Mouse (Mus musculus): Measurements from ENCODE around the gene Tenm2. TPM values are rescaled to one million over a fixed set of nuclear protein-coding genes. Genes with fewer than 3 reads are reported as not detected.
A peak's percentile ranks its signal among the peaks of the same experiment; 100 is the strongest.

Gene Tenm2
- polyA plus RNA-seq, 1 experiment from 2014 or later: 1.5 TPM

GRCm38 (mm10) chr11:36250111-36250510 lies 985.7 kb downstream of the Tenm2 start:
- 67% methylated on average over 7 of the region's 7 CpGs for WGBS
- H3K4me2 ChIP-seq (ENCODE audit: low read depth, low read length): no peak overlapping the region
- ATAC-seq (replicated peaks; ENCODE audit: insufficient number of reproducible peaks, low FRiP score, low TSS enrichment, low read depth) (no peak), DNase-seq (ENCODE audit: low spot score) (no peak)
- no peak overlapping the region for H3K9ac ChIP-seq (replicated peaks; ENCODE audit: low read length)
- no peak overlapping the region for H3K4me3 ChIP-seq (ENCODE audit: low read depth, low read length)
- no peaks in the 10 kb centered on the region for H3K27me3 ChIP-seq (ENCODE audit: control insufficient read depth, insufficient read depth, low read length)
- no peak overlapping the region for H3K27ac ChIP-seq (replicated peaks; ENCODE audit: low read depth, low read length)
- H3K4me1 ChIP-seq (ENCODE audit: control insufficient read depth, insufficient read depth, low read length): no peaks in the 10 kb centered on the region
- H3K9me3 ChIP-seq (replicated peaks; ENCODE audit: control insufficient read depth, low read length): no peaks in the 10 kb centered on the region
- no peaks in the 10 kb centered on the region for H3K36me3 ChIP-seq (replicated peaks; ENCODE audit: control insufficient read depth, insufficient read depth, low read depth, low read length)

GRCm38 (mm10) chr11:36246152-36246551 lies 989.6 kb downstream of the Tenm2 start:
- 90% methylated on average over 3 of the region's 3 CpGs for WGBS
- ATAC-seq (replicated peaks; ENCODE audit: insufficient number of reproducible peaks, low FRiP score, low TSS enrichment, low read depth): no peak

GRCm38 (mm10) chr11:36244491-36244882 lies 991.3 kb downstream of the Tenm2 start:
- WGBS: 92% methylated on average over 11 of the region's 11 CpGs
- ATAC-seq (replicated peaks; ENCODE audit: insufficient number of reproducible peaks, low FRiP score, low TSS enrichment, low read depth): no peak
- no peaks in the 10 kb centered on the region for H3K9me3 ChIP-seq (replicated peaks; ENCODE audit: control insufficient read depth, low read length)

More at GRCm38 (mm10) chr11:36246152-36246551, 989.6 kb downstream of the Tenm2 start:
- Histone ChIP-seq H3K4me1 (ENCODE audit: control insufficient read depth, insufficient read depth, low read length) (no peaks in the 10 kb centered on the region), H3K9ac (replicated peaks; ENCODE audit: low read length) (no peak overlapping the region), H3K36me3 (replicated peaks; ENCODE audit: control insufficient read depth, insufficient read depth, low read depth, low read length) (no peaks in the 10 kb centered on the region), H3K4me2 (ENCODE audit: low read depth, low read length) (no peak overlapping the region), H3K27me3 (ENCODE audit: control insufficient read depth, insufficient read depth, low read length) (no peaks in the 10 kb centered on the region), H3K9me3 (replicated peaks; ENCODE audit: control insufficient read depth, low read length) (no peaks in the 10 kb centered on the region), H3K4me3 (ENCODE audit: low read depth, low read length) (no peak overlapping the region), H3K27ac (replicated peaks; ENCODE audit: low read depth, low read length) (no peak overlapping the region)
- no peak for DNase-seq (ENCODE audit: low spot score)

GRCm38 (mm10) chr11:36243747-36244490 lies 991.8 kb downstream of the Tenm2 start:
- H3K4me1 ChIP-seq (ENCODE audit: control insufficient read depth, insufficient read depth, low read length): no peaks in the 10 kb centered on the region
- whole genome bisulfite sequencing: 55% methylated on average over 18 of the region's 18 CpGs
- no peak overlapping the region for H3K27ac ChIP-seq (replicated peaks; ENCODE audit: low read depth, low read length)
- DNase-seq (ENCODE audit: low spot score) (peak; percentile 28), ATAC-seq (replicated peaks; ENCODE audit: insufficient number of reproducible peaks, low FRiP score, low TSS enrichment, low read depth) (no peak)
- H3K4me3 ChIP-seq (ENCODE audit: low read depth, low read length): no peak overlapping the region
- no peak overlapping the region for H3K9ac ChIP-seq (replicated peaks; ENCODE audit: low read length)
- H3K4me2 ChIP-seq (ENCODE audit: low read depth, low read length): no peak overlapping the region; the same call in 1 of the 2 replicates
- H3K27me3 ChIP-seq (ENCODE audit: control insufficient read depth, insufficient read depth, low read length): no peaks in the 10 kb centered on the region
- no peaks in the 10 kb centered on the region for H3K36me3 ChIP-seq (replicated peaks; ENCODE audit: control insufficient read depth, insufficient read depth, low read depth, low read length)
- no peaks in the 10 kb centered on the region for H3K9me3 ChIP-seq (replicated peaks; ENCODE audit: control insufficient read depth, low read length)

More at GRCm38 (mm10) chr11:36244491-36244882, 991.3 kb downstream of the Tenm2 start:
- Histone ChIP-seq H3K36me3 (replicated peaks; ENCODE audit: control insufficient read depth, insufficient read depth, low read depth, low read length) (no peaks in the 10 kb centered on the region), H3K4me3 (ENCODE audit: low read depth, low read length) (no peak overlapping the region), H3K4me1 (ENCODE audit: control insufficient read depth, insufficient read depth, low read length) (no peaks in the 10 kb centered on the region), H3K27ac (replicated peaks; ENCODE audit: low read depth, low read length) (no peak overlapping the region), H3K27me3 (ENCODE audit: control insufficient read depth, insufficient read depth, low read length) (no peaks in the 10 kb centered on the region), H3K9ac (replicated peaks; ENCODE audit: low read length) (no peak overlapping the region), H3K4me2 (ENCODE audit: low read depth, low read length) (no peak overlapping the region)
- no peak for DNase-seq (ENCODE audit: low spot score)

GRCm38 (mm10) chr11:36238890-36239289 lies 996.9 kb downstream of the Tenm2 start:
- Histone ChIP-seq H3K27ac (replicated peaks; ENCODE audit: low read depth, low read length) (no peak overlapping the region), H3K4me3 (ENCODE audit: low read depth, low read length) (no peak overlapping the region), H3K9ac (replicated peaks; ENCODE audit: low read length) (no peak overlapping the region), H3K9me3 (replicated peaks; ENCODE audit: control insufficient read depth, low read length) (no peaks in the 10 kb centered on the region), H3K27me3 (ENCODE audit: control insufficient read depth, insufficient read depth, low read length) (no peaks in the 10 kb centered on the region), H3K36me3 (replicated peaks; ENCODE audit: control insufficient read depth, insufficient read depth, low read depth, low read length) (no peaks in the 10 kb centered on the region), H3K4me2 (ENCODE audit: low read depth, low read length) (no peak overlapping the region), H3K4me1 (ENCODE audit: control insufficient read depth, insufficient read depth, low read length) (no peaks in the 10 kb centered on the region)
- DNase-seq (ENCODE audit: low spot score): no peak
- ATAC-seq (replicated peaks; ENCODE audit: insufficient number of reproducible peaks, low FRiP score, low TSS enrichment, low read depth): no peak
- 84% methylated on average over 9 of the region's 9 CpGs for WGBS

- Histone ChIP-seq H3K9ac (replicated peaks; ENCODE audit: low read length) (no peak overlapping the region), H3K9me3 (replicated peaks; ENCODE audit: control insufficient read depth, low read length) (no peaks in the 10 kb centered on the region), H3K36me3 (replicated peaks; ENCODE audit: control insufficient read depth, insufficient read depth, low read depth, low read length) (no peaks in the 10 kb centered on the region), H3K4me3 (ENCODE audit: low read depth, low read length) (no peak overlapping the region), H3K4me1 (ENCODE audit: control insufficient read depth, insufficient read depth, low read length) (no peaks in the 10 kb centered on the region), H3K4me2 (ENCODE audit: low read depth, low read length) (no peak overlapping the region), H3K27me3 (ENCODE audit: control insufficient read depth, insufficient read depth, low read length) (no peaks in the 10 kb centered on the region), H3K27ac (replicated peaks; ENCODE audit: low read depth, low read length) (no peak overlapping the region)
- ATAC-seq (replicated peaks; ENCODE audit: insufficient number of reproducible peaks, low FRiP score, low TSS enrichment, low read depth): no peak
- no peak for DNase-seq (ENCODE audit: low spot score)
- 84% methylated on average over 11 of the region's 11 CpGs for WGBS
These were observed 1007.1 kb downstream of the Tenm2 start for GRCm38 (mm10) chr11:36228654-36229053.

GRCm38 (mm10) chr11:36228196-36228595 lies 1007.6 kb downstream of the Tenm2 start:
- Histone ChIP-seq H3K9ac (replicated peaks; ENCODE audit: low read length) (no peak overlapping the region), H3K4me2 (ENCODE audit: low read depth, low read length) (no peak overlapping the region), H3K27me3 (ENCODE audit: control insufficient read depth, insufficient read depth, low read length) (no peaks in the 10 kb centered on the region), H3K4me3 (ENCODE audit: low read depth, low read length) (no peak overlapping the region), H3K36me3 (replicated peaks; ENCODE audit: control insufficient read depth, insufficient read depth, low read depth, low read length) (no peaks in the 10 kb centered on the region), H3K9me3 (replicated peaks; ENCODE audit: control insufficient read depth, low read length) (no peaks in the 10 kb centered on the region), H3K27ac (replicated peaks; ENCODE audit: low read depth, low read length) (no peak overlapping the region), H3K4me1 (ENCODE audit: control insufficient read depth, insufficient read depth, low read length) (no peaks in the 10 kb centered on the region)
- WGBS: 73% methylated on average over 6 of the region's 6 CpGs
- ATAC-seq (replicated peaks; ENCODE audit: insufficient number of reproducible peaks, low FRiP score, low TSS enrichment, low read depth): no peak
- DNase-seq (ENCODE audit: low spot score): no peak

- no peak for ATAC-seq (replicated peaks; ENCODE audit: insufficient number of reproducible peaks, low FRiP score, low TSS enrichment, low read depth)
- H3K36me3 ChIP-seq (replicated peaks; ENCODE audit: control insufficient read depth, insufficient read depth, low read depth, low read length): no peaks in the 10 kb centered on the region
- no peaks in the 10 kb centered on the region for H3K9me3 ChIP-seq (replicated peaks; ENCODE audit: control insufficient read depth, low read length)
- H3K27me3 ChIP-seq (ENCODE audit: control insufficient read depth, insufficient read depth, low read length): no peaks in the 10 kb centered on the region
- no peaks in the 10 kb centered on the region for H3K4me1 ChIP-seq (ENCODE audit: control insufficient read depth, insufficient read depth, low read length)
- H3K4me3 ChIP-seq (ENCODE audit: low read depth, low read length): no peak overlapping the region
- WGBS: 37% methylated on average over 3 of the region's 3 CpGs
- DNase-seq (ENCODE audit: low spot score): no peak
- H3K27ac ChIP-seq (replicated peaks; ENCODE audit: low read depth, low read length): no peak overlapping the region
- no peak overlapping the region for H3K9ac ChIP-seq (replicated peaks; ENCODE audit: low read length)
- H3K4me2 ChIP-seq (ENCODE audit: low read depth, low read length): no peak overlapping the region
These were observed 1009.7 kb downstream of the Tenm2 start for GRCm38 (mm10) chr11:36226061-36226460.
